Mouse (Mus musculus): ENCODE measurements around the gene Ccdc91.

Gene Ccdc91

GRCm38 (mm10) chr6:147475727-147476613, at the start of gene Ccdc91:
Ccdc91 (plus strand) TSS chr6:147475828.
- peak; percentile 93 for DNase-seq

- DNase-seq, result no peak
These were observed 48.6 kb upstream of the Ccdc91 start for GRCm38 (mm10) chr6:147426927-147427487.

GRCm38 (mm10) chr6:147455775-147456174, 19.9 kb upstream of the Ccdc91 start:
- DNase-seq, result no peak

GRCm38 (mm10) chr6:147458637-147459301, 16.9 kb upstream of the Ccdc91 start:
- no peak for DNase-seq

- DNase-seq, result no peak
These were observed 5.6 kb upstream of the Ccdc91 start for GRCm38 (mm10) chr6:147470016-147470415.

- DNase-seq, result no peak
These were observed 5.5 kb downstream of the Ccdc91 start for GRCm38 (mm10) chr6:147481141-147481540.

- no peak for DNase-seq
These were observed 14.5 kb downstream of the Ccdc91 start for GRCm38 (mm10) chr6:147490120-147490519.

- DNase-seq, result no peak
These were observed 16.9 kb downstream of the Ccdc91 start for GRCm38 (mm10) chr6:147492551-147492950.

GRCm38 (mm10) chr6:147501439-147501838, 25.8 kb downstream of the Ccdc91 start:
- DNase-seq, result no peak

GRCm38 (mm10) chr6:147506074-147506473, 30.4 kb downstream of the Ccdc91 start:
- no peak for DNase-seq

- DNase-seq, result no peak
These were observed 30.9 kb downstream of the Ccdc91 start for GRCm38 (mm10) chr6:147506496-147506895.

- DNase-seq, result no peak
These were observed 31.6 kb downstream of the Ccdc91 start for GRCm38 (mm10) chr6:147507186-147507585.

- no peak for DNase-seq
These were observed 34.9 kb downstream of the Ccdc91 start for GRCm38 (mm10) chr6:147510516-147510915.

- DNase-seq, result no peak
These were observed 42.3 kb downstream of the Ccdc91 start for GRCm38 (mm10) chr6:147517909-147518308.

- no peak for DNase-seq
These were observed 49.6 kb downstream of the Ccdc91 start for GRCm38 (mm10) chr6:147525236-147525635.

- no peak for DNase-seq
These were observed 59.3 kb downstream of the Ccdc91 start for GRCm38 (mm10) chr6:147534971-147535370.

- DNase-seq, result no peak
These were observed 62.6 kb downstream of the Ccdc91 start for GRCm38 (mm10) chr6:147538236-147538635.

- no peak for DNase-seq
These were observed 63.5 kb downstream of the Ccdc91 start for GRCm38 (mm10) chr6:147539056-147539600.

GRCm38 (mm10) chr6:147540942-147541341, 65.3 kb downstream of the Ccdc91 start:
- no peak for DNase-seq

GRCm38 (mm10) chr6:147555591-147555990, 80.0 kb downstream of the Ccdc91 start:
- DNase-seq, result no peak

GRCm38 (mm10) chr6:147559316-147559715, 83.7 kb downstream of the Ccdc91 start:
- DNase-seq, result no peak

GRCm38 (mm10) chr6:147560436-147560835, 84.8 kb downstream of the Ccdc91 start:
- no peak for DNase-seq

- DNase-seq, result no peak
These were observed 93.6 kb downstream of the Ccdc91 start for GRCm38 (mm10) chr6:147569246-147569645.
